Mouse (Mus musculus) kidney, embryonic 15.5 days (tissue): ENCODE results near the gene Ifnar2. TPM values are rescaled to one million over a fixed set of nuclear protein-coding genes. Genes with fewer than 3 reads are reported as not detected.
A peak's percentile ranks its signal among the peaks of the same experiment; 100 is the strongest.

ENCODE experiments used
- ATAC-seq: fragments of 200-750 bp; cut with Nextera tagmentation; replicated peaks from 2 replicates; pipeline ENCODE4 v1.8.0; 2017; ENCODE audit warnings: moderate TSS enrichment; ENCODE audit not compliant: low FRiP score
- H3K27ac ChIP-seq: fragments of 300-500 bp; sonication (generic); 2 replicates; pipeline ENCODE4 v1.5.1; 2015; ENCODE audit warnings: mild to moderate bottlenecking, inconsistent platforms
- H3K27me3 ChIP-seq: fragments of 300-500 bp; sonication (generic); 2 replicates; pipeline ENCODE4 v1.6.1; 2015; ENCODE audit warnings: inconsistent platforms
- H3K36me3 ChIP-seq: fragments of 300-500 bp; sonication (generic); 2 replicates; pipeline ENCODE4 v1.6.1; 2015; ENCODE audit warnings: inconsistent platforms
- H3K4me1 ChIP-seq: fragments of 300-500 bp; sonication (generic); 2 replicates; pipeline ENCODE4 v1.6.1; 2015; ENCODE audit warnings: inconsistent platforms
- H3K4me2 ChIP-seq: fragments of 300-500 bp; sonication (generic); 2 replicates; pipeline ENCODE4 v1.6.1; 2015; ENCODE audit warnings: moderate library complexity, mild to moderate bottlenecking, inconsistent platforms
- H3K4me3 ChIP-seq: fragments of 300-500 bp; sonication (generic); replicated peaks from 2 replicates; pipeline ENCODE4 v1.5.1; 2015; ENCODE audit warnings: mild to moderate bottlenecking, inconsistent platforms
- H3K9ac ChIP-seq: fragments of 300-500 bp; sonication (generic); 2 replicates; pipeline ENCODE4 v1.6.1; 2015; ENCODE audit warnings: mild to moderate bottlenecking, inconsistent platforms
- H3K9me3 ChIP-seq: fragments of 300-500 bp; sonication (generic); replicated peaks from 2 replicates; pipeline ENCODE4 v1.6.1; 2016; ENCODE audit warnings: inconsistent platforms
- WGBS: fragments of 180-500 bp; shearing (Covaris S2); methylation state at CpG from one replicate; pipeline ENCODE4 v1.1.7; 2015; ENCODE audit warnings: mixed read lengths; 5-methylcytosine and 5-hydroxymethylcytosine counted together
- polyA plus RNA-seq: library from polyadenylated mRNA; unstranded; fragments of >200 nt; fragmentation: Nextera tagmentation; extraction: Ambion mirVana; gene quantifications from 2 replicates; pipeline ENCODE4 v1.2.1, GENCODE M21; 2015

The Ifnar2 gene
- polyA plus RNA-seq, 1 experiment from 2014 or later, result 50.5 TPM

- Histone ChIP-seq H3K36me3 (peaks cover 42% of the 10 kb centered on the region), H3K4me3 (no peak overlapping the region), H3K4me2 (no peak overlapping the region), H3K4me1 (no peaks in the 10 kb centered on the region), H3K27ac (no peak overlapping the region), H3K27me3 (no peaks in the 10 kb centered on the region), H3K9me3 (no peaks in the 10 kb centered on the region), H3K9ac (no peak overlapping the region)
- WGBS, result 82% methylated on average over 12 of the region's 12 CpGs
- no peak for ATAC-seq
Observed at GRCm38 (mm10) chr16:91398030-91398429, 25.4 kb downstream of the Ifnar2 start.

GRCm38 (mm10) chr16:91398944-91399343 lies 26.4 kb downstream of the Ifnar2 start:
- Histone ChIP-seq H3K4me2 (no peak overlapping the region), H3K4me3 (no peak overlapping the region), H3K36me3 (peaks cover 38% of the 10 kb centered on the region), H3K9me3 (no peaks in the 10 kb centered on the region), H3K27me3 (no peaks in the 10 kb centered on the region), H3K27ac (no peak overlapping the region), H3K4me1 (no peaks in the 10 kb centered on the region), H3K9ac (no peak overlapping the region)
- ATAC-seq, result no peak
- 94% methylated on average over 7 of the region's 7 CpGs for WGBS

GRCm38 (mm10) chr16:91401569-91402165 lies 29.1 kb downstream of the Ifnar2 start:
- Histone ChIP-seq H3K9me3 (no peaks in the 10 kb centered on the region), H3K27me3 (no peaks in the 10 kb centered on the region), H3K27ac (no peak overlapping the region), H3K4me1 (peaks cover 20% of the 10 kb centered on the region), H3K36me3 (peaks cover 19% of the 10 kb centered on the region), H3K9ac (no peak overlapping the region), H3K4me3 (no peak overlapping the region), H3K4me2 (no peak overlapping the region)
- ATAC-seq, result no peak
- WGBS, result 79% methylated on average over 6 of the region's 6 CpGs

DNA sequence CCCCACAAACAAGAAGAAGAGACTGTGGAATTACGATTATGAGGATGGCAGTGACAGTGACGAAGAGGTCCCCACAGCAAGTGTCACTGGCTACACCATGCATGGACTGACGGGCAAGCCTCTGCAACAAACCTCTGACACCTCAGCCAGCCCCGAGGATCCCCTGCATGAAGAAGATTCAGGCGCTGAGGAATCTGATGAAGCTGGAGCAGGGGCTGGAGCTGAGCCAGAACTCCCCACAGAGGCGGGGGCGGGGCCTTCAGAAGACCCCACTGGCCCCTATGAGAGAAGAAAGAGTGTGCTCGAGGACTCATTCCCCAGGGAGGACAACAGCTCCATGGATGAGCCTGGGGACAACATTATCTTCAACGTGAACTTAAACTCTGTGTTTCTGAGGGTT lies 31.2 kb downstream of the Ifnar2 start:
- Histone ChIP-seq H3K9ac (no peak overlapping the region), H3K36me3 (peaks cover 19% of the 10 kb centered on the region), H3K9me3 (no peaks in the 10 kb centered on the region), H3K27me3 (no peaks in the 10 kb centered on the region), H3K4me2 (no peak overlapping the region), H3K27ac (no peak overlapping the region), H3K4me3 (no peak overlapping the region), H3K4me1 (peaks cover 31% of the 10 kb centered on the region)
- ATAC-seq, result no peak
- 81% methylated on average over 9 of the region's 9 CpGs for WGBS

DNA sequence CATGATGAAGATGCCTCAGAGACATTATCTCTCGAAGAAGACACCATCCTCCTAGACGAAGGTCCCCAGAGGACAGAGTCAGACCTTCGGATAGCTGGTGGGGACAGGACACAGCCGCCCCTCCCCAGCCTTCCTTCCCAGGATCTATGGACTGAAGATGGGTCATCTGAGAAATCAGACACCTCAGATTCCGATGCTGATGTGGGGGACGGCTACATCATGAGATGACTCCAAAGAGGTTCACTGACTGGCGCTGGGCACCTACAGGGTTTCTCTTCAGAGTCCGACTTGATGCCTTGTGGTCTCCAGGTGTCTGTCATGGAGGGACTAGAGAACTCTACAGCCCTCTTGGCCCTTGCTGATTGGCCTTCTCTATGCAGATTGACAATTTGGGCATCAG lies 31.6 kb downstream of the Ifnar2 start:
- H3K36me3 ChIP-seq, result peaks cover 22% of the 10 kb centered on the region

GRCm38 (mm10) chr16:91404828-91405577 lies 32.4 kb downstream of the Ifnar2 start:
- H3K4me2 ChIP-seq, result no peak overlapping the region
- H3K36me3 ChIP-seq, result peaks cover 22% of the 10 kb centered on the region
- H3K9me3 ChIP-seq, result no peaks in the 10 kb centered on the region
- no peaks in the 10 kb centered on the region for H3K27me3 ChIP-seq
- H3K4me3 ChIP-seq, result no peak overlapping the region
- peaks cover 35% of the 10 kb centered on the region for H3K4me1 ChIP-seq
- no peak overlapping the region for H3K27ac ChIP-seq
- WGBS, result 71% methylated on average over 10 of the region's 10 CpGs
- no peak overlapping the region for H3K9ac ChIP-seq
- no peak for ATAC-seq

More for the DNA sequence above, 31.6 kb downstream of the Ifnar2 start:
- Histone ChIP-seq H3K4me1 (peaks cover 34% of the 10 kb centered on the region), H3K4me3 (no peak overlapping the region), H3K9ac (no peak overlapping the region), H3K27me3 (no peaks in the 10 kb centered on the region), H3K9me3 (no peaks in the 10 kb centered on the region), H3K4me2 (no peak overlapping the region), H3K27ac (no peak overlapping the region)
- no peak for ATAC-seq
- 87% methylated on average over 8 of the region's 8 CpGs for WGBS

DNA sequence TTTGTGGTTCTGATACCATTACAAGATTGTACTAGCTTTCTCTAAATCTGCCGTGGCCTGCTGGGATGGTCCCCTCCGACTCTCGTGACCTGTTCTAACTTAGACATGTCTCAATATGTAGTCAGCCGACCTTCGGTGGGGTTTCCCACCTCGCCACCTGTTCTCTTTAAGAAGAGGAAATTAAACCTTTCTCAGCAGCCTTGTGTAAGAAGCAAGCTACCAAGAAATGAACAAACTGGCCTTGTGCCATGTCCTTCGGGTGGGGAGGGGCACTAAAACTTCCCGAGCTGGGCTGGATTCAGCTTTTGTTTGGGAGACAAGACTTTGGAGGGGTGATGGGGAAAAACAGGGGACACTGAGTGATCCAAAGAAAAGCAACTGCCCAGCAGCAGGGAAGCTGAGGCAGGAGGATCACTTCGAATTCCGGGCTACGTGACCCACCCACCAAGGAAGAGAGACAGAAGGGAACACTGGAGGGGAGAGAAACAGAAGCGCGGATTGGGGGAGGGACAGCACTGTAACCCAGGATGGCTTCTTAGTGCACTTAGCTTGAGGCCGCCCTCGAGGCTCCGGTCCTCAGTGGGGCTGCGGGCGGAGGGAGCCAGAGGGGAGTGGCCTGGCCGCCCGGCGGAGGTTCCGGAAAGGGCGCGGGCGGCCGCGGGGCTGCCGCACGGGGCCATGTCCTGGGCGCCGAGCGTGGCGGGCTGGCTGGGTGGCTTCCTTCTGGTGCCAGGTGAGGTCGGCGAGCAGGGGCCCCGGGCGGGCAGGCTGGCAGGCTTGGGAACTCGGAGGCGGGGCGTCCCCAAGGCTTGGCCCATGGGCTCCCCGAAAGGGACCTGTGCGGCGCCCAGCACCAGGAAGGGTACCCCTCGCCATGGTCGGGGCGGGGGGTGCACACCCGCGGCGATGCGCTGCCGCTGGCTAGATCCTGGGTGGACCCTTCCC lies 33.3 kb downstream of the Ifnar2 start, which contains the start of gene Il10rb:
Gene Il10rb, plus strand, starts transcription at position 525 of the 945 bp plus-strand sequence.
- Histone ChIP-seq H3K4me3 (peak within 1 kb of the TSS; percentile 67), H3K9me3 (no peaks in the 10 kb centered on the region), H3K9ac (peak within 1 kb of the TSS; percentile 73), H3K4me2 (peak within 1 kb of the TSS; percentile 93), H3K4me1 (peaks cover 38% of the 10 kb centered on the region), H3K27me3 (no peaks in the 10 kb centered on the region), H3K36me3 (peaks cover 17% of the 10 kb centered on the region; the same call in 1 of the 2 replicates), H3K27ac (peak within 1 kb of the TSS; percentile 80)
- peak; percentile 93 for ATAC-seq
- WGBS, result 4% methylated on average over 51 of the region's 51 CpGs

DNA sequence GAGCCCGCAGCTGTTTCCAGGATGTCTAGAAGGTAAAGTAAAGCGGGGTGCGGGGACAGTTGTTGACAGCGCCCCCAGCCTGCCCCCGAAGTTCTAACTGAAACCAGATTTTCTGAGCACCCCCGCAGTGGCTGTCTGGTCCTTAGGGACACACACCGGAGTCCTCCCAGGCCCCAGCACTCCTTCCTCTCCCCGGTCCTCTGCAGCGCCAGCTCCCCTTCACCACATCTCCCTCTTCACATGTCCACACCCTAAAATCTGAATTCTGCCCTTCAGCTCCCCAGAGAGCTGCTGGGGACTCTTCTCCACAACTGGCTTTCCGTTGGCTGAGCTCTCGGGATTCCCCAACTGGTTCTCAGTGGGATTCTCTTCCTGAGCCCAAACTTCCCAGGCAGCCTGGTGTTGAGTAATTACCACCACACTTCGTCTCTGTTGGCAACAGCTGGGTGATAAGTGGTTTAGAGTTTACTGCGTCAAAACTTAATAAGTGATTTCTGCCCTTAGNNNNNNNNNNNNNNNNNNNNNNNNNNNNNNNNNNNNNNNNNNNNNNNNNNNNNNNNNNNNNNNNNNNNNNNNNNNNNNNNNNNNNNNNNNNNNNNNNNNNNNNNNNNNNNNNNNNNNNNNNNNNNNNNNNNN lies 34.1 kb downstream of the Ifnar2 start:
- WGBS, result 0% methylated on average over 13 of the region's 13 CpGs
- ATAC-seq, result no peak; the same call in none of the 2 replicates
- Histone ChIP-seq H3K36me3 (peaks cover 17% of the 10 kb centered on the region; the same call in 1 of the 2 replicates), H3K9ac (peak overlapping the region; percentile 73), H3K4me1 (peaks cover 41% of the 10 kb centered on the region), H3K4me2 (peak overlapping the region; percentile 93), H3K9me3 (no peaks in the 10 kb centered on the region), H3K4me3 (peak overlapping the region; percentile 67), H3K27ac (peak overlapping the region; percentile 80), H3K27me3 (no peaks in the 10 kb centered on the region)

DNA sequence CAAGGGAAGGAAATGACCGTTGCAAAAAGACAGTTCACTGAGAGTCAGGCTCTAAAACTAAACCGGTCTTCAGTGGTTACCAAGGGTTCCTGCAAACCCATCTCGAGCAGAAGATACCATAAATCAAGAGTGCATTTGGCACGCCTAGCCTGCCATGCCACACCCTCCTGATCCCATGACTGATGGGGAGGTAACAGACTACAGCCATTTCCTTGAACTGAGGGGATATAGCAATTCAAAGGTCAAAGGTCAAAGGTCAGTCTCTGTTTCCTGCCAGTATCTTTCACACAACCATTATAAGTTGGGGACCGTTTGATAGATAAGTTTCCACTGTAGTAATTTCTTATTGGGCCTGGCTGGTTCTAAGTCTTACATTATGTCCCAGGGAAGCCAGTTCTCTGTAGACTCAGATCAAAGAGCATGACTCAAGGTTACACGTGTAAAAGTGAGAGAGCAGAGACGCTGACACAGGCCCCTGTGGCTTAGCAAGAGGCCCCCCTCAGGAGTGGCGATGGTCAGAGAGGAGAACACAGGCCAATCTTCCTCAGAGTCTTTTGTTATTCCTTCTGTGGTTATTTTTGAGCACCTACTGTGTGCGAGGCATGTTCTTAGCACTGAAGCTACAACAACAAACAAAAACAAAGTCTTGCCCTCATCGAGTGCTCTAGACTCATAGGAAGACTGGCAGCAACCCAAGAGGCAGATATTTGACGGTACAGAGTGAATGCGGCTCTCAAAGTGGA lies 40.7 kb downstream of the Ifnar2 start:
- no peak for ATAC-seq
- peaks cover 21% of the 10 kb centered on the region; the same call in 1 of the 2 replicates for H3K4me1 ChIP-seq
- no peaks in the 10 kb centered on the region for H3K27me3 ChIP-seq
- no peak overlapping the region for H3K4me2 ChIP-seq
- peak overlapping the region; percentile 45; the same call in 1 of the 2 replicates for H3K27ac ChIP-seq
- no peak overlapping the region for H3K4me3 ChIP-seq
- no peaks in the 10 kb centered on the region for H3K9me3 ChIP-seq
- H3K36me3 ChIP-seq, result peaks cover 42% of the 10 kb centered on the region
- 45% methylated on average over 12 of the region's 12 CpGs for WGBS
- H3K9ac ChIP-seq, result no peak overlapping the region

DNA sequence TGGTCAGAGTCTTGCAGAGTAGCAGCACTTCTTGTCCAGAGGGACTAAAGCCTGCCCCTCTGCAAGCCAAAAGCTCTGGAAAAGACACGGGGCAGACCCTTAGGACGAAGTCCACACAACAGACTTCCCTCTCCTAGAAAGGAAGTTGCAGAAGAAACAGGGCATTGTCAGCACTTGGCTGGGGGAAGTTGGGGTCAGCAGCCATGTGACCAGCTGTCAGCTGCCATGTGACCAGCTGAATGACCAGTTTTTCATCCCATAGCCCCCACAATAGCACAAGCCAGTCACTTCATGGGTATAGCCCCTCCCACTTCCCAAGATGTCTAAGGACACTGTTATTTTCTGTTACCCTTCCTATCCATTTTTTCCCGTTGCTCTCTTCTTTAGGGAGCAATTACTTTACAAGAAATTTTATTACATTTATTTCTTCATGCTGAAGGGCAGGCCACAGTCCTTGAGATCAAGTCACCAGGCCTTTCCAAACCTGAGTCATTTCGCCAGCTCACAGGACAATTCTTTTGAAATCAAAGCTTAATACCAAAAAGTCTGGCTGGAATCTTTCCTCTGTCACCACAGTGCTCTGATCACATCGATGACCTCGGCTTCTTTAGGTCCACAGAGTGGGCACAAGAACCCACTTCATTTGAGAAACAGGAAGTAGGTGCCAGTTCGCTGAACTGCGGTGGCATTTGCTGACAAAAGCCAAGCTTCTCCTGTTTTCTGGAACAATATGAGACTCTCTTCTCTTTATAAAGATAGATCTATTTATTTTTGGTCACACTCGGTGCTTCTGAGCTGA lies 43.0 kb downstream of the Ifnar2 start:
- Histone ChIP-seq H3K27ac (peak overlapping the region; percentile 32; the same call in 1 of the 2 replicates), H3K9ac (no peak overlapping the region), H3K27me3 (no peaks in the 10 kb centered on the region), H3K4me1 (peaks cover 17% of the 10 kb centered on the region; the same call in 1 of the 2 replicates), H3K36me3 (peaks cover 60% of the 10 kb centered on the region), H3K9me3 (no peaks in the 10 kb centered on the region), H3K4me2 (no peak overlapping the region), H3K4me3 (no peak overlapping the region)
- WGBS, result 76% methylated on average over 9 of the region's 9 CpGs
- no peak for ATAC-seq
